Mouse (Mus musculus) hindbrain, embryonic 16.5 days (tissue): ENCODE measurements around the gene Fbxo24. TPM values are rescaled to one million over a fixed set of nuclear protein-coding genes. Genes with fewer than 3 reads are reported as not detected.

ENCODE experiments used
- ATAC-seq: fragments of 200-750 bp; cut with Nextera tagmentation; 2 replicates; pipeline ENCODE4 v1.8.0; 2017; ENCODE audit warnings: moderate TSS enrichment, moderate library complexity
- H3K27ac ChIP-seq: fragments of 300-500 bp; sonication (generic); 2 replicates; pipeline ENCODE4 v1.5.1; 2014; ENCODE audit warnings: low read depth, mild to moderate bottlenecking, control low read depth, low read length, moderate library complexity
- H3K27me3 ChIP-seq: fragments of 300-500 bp; sonication (generic); replicated peaks from 2 replicates; pipeline ENCODE4 v1.6.1; 2014; ENCODE audit warnings: low read length; ENCODE audit not compliant: control insufficient read depth, insufficient read depth
- H3K36me3 ChIP-seq: fragments of 300-500 bp; sonication (generic); 2 replicates; pipeline ENCODE4 v1.6.1; 2014; ENCODE audit warnings: mild to moderate bottlenecking, low read length, moderate library complexity, mixed read lengths; ENCODE audit not compliant: control insufficient read depth, insufficient read depth
- H3K4me1 ChIP-seq: fragments of 300-500 bp; sonication (generic); 2 replicates; pipeline ENCODE4 v1.6.1; 2014; ENCODE audit warnings: low read depth, low read length; ENCODE audit not compliant: control insufficient read depth, insufficient read depth
- H3K4me2 ChIP-seq: fragments of 300-500 bp; sonication (generic); 2 replicates; pipeline ENCODE4 v1.6.1; 2014; ENCODE audit warnings: mild to moderate bottlenecking, low read length, control low read depth, moderate library complexity
- H3K4me3 ChIP-seq: fragments of 300-500 bp; sonication (generic); 2 replicates; pipeline ENCODE4 v1.5.1; 2014; ENCODE audit warnings: mild to moderate bottlenecking, low read length, control low read depth, moderate library complexity
- H3K9ac ChIP-seq: fragments of 300-500 bp; sonication (generic); 2 replicates; pipeline ENCODE4 v1.6.1; 2014; ENCODE audit warnings: low read depth, mild to moderate bottlenecking, control low read depth, low read length, moderate library complexity
- H3K9me3 ChIP-seq: fragments of 300-500 bp; sonication (generic); 2 replicates; pipeline ENCODE4 v1.6.1; 2014; ENCODE audit warnings: mild to moderate bottlenecking, low read length, moderate library complexity; ENCODE audit not compliant: control insufficient read depth
- WGBS: fragments of 180-500 bp; shearing (Covaris S2); extraction: QIAGEN DNeasy Blood & Tissue Kit; methylation state at CpG from one replicate; pipeline ENCODE4 v1.1.7; 2014; 5-methylcytosine and 5-hydroxymethylcytosine counted together
- polyA plus RNA-seq: library from polyadenylated mRNA; unstranded; fragments of >200 nt; fragmentation: Nextera tagmentation; extraction: Ambion mirVana; gene quantifications from 2 replicates; pipeline ENCODE4 v1.2.1, GENCODE M21; 2015

The Fbxo24 gene
- polyA plus RNA-seq, 1 experiment from 2014 or later = not detected

GRCm38 (mm10) chr5:137645652-137646091 is 16.9 kb upstream of the Fbxo24 start, which contains the start of gene Irs3:
Irs3 (minus strand) TSS chr5:137645714.
- Histone ChIP-seq H3K4me1 (peaks cover 12% of the 10 kb centered on the region), H3K9ac (peak within 1 kb of the TSS; percentile 48), H3K4me2 (peak within 1 kb of the TSS; percentile 47), H3K4me3 (peak within 1 kb of the TSS; percentile 26), H3K9me3 (no peaks in the 10 kb centered on the region), H3K36me3 (peaks cover 5% of the 10 kb centered on the region), H3K27ac (no peak within 1 kb of the TSS), H3K27me3 (peaks cover 15% of the 10 kb centered on the region)
- 15% methylated on average over 11 of the region's 11 CpGs for whole genome bisulfite sequencing
- no peak for ATAC-seq

- Histone ChIP-seq H3K9ac (peak overlapping the region; percentile 48), H3K36me3 (peaks cover 9% of the 10 kb centered on the region), H3K27ac (no peak overlapping the region), H3K27me3 (peaks cover 15% of the 10 kb centered on the region), H3K4me1 (peaks cover 11% of the 10 kb centered on the region), H3K4me2 (peak overlapping the region; percentile 47), H3K4me3 (peak overlapping the region; percentile 26), H3K9me3 (no peaks in the 10 kb centered on the region)
- ATAC-seq = no peak
- 4% methylated on average over 44 of the region's 44 CpGs for WGBS
Observed at GRCm38 (mm10) chr5:137645091-137645651, 16.4 kb upstream of the Fbxo24 start.

- 38% methylated on average over 19 of the region's 19 CpGs for WGBS
- no peak overlapping the region for H3K9ac ChIP-seq
- H3K4me2 ChIP-seq = no peak overlapping the region
- H3K4me1 ChIP-seq = peaks cover 6% of the 10 kb centered on the region
- peaks cover 15% of the 10 kb centered on the region for H3K27me3 ChIP-seq
- peaks cover 11% of the 10 kb centered on the region for H3K36me3 ChIP-seq
- no peak for ATAC-seq
- no peaks in the 10 kb centered on the region for H3K9me3 ChIP-seq
- H3K27ac ChIP-seq = no peak overlapping the region
- H3K4me3 ChIP-seq = no peak overlapping the region
Observed at GRCm38 (mm10) chr5:137644484-137644883, 15.7 kb upstream of the Fbxo24 start.

GRCm38 (mm10) chr5:137642886-137643285 is 14.1 kb upstream of the Fbxo24 start:
- H3K36me3 ChIP-seq = peaks cover 18% of the 10 kb centered on the region
- H3K9ac ChIP-seq = no peak overlapping the region
- peaks cover 15% of the 10 kb centered on the region for H3K27me3 ChIP-seq
- H3K4me1 ChIP-seq = peaks cover 6% of the 10 kb centered on the region
- 0 out of 2 replicates have a peak overlapping the region, but pooled peaks have one; percentile 17 for H3K27ac ChIP-seq
- no peak overlapping the region for H3K4me3 ChIP-seq
- no peak overlapping the region for H3K4me2 ChIP-seq
- no peak for ATAC-seq
- H3K9me3 ChIP-seq = no peaks in the 10 kb centered on the region
- 50% methylated on average over 4 of the region's 4 CpGs for WGBS

GRCm38 (mm10) chr5:137641054-137641453 is 12.3 kb upstream of the Fbxo24 start, which contains the start of gene Sap25:
Sap25 (plus strand) TSS chr5:137641334.
- H3K9ac ChIP-seq = no peak within 1 kb of the TSS
- H3K4me1 ChIP-seq = peaks cover 6% of the 10 kb centered on the region
- H3K27ac ChIP-seq = no peak within 1 kb of the TSS
- no peak for ATAC-seq
- 91% methylated on average over 19 of the region's 19 CpGs for WGBS
- peaks cover 25% of the 10 kb centered on the region for H3K36me3 ChIP-seq
- H3K27me3 ChIP-seq = peaks cover 10% of the 10 kb centered on the region
- no peaks in the 10 kb centered on the region for H3K9me3 ChIP-seq
- no peak within 1 kb of the TSS for H3K4me3 ChIP-seq
- no peak within 1 kb of the TSS for H3K4me2 ChIP-seq

- 93% methylated on average over 7 of the region's 7 CpGs for WGBS
Observed at GRCm38 (mm10) chr5:137639472-137639871, 10.7 kb upstream of the Fbxo24 start.

GRCm38 (mm10) chr5:137633397-137634084 is 4.7 kb upstream of the Fbxo24 start:
- Histone ChIP-seq H3K27ac (no peak overlapping the region), H3K9me3 (no peaks in the 10 kb centered on the region), H3K4me2 (no peak overlapping the region), H3K36me3 (peaks cover 18% of the 10 kb centered on the region), H3K27me3 (no peaks in the 10 kb centered on the region), H3K9ac (no peak overlapping the region), H3K4me1 (peaks cover 25% of the 10 kb centered on the region), H3K4me3 (no peak overlapping the region)
- 67% methylated on average over 12 of the region's 12 CpGs for WGBS
- no peak for ATAC-seq

More at GRCm38 (mm10) chr5:137639472-137639871, 10.7 kb upstream of the Fbxo24 start:
- Histone ChIP-seq H3K27ac (no peak overlapping the region), H3K4me1 (no peaks in the 10 kb centered on the region), H3K9ac (no peak overlapping the region), H3K9me3 (no peaks in the 10 kb centered on the region), H3K27me3 (no peaks in the 10 kb centered on the region; the same call in 1 of the 2 replicates), H3K4me3 (no peak overlapping the region), H3K4me2 (no peak overlapping the region), H3K36me3 (peaks cover 30% of the 10 kb centered on the region)
- ATAC-seq = no peak

- Histone ChIP-seq H3K27ac (peak overlapping the region; percentile 34; the same call in 1 of the 2 replicates), H3K27me3 (no peaks in the 10 kb centered on the region), H3K9me3 (no peaks in the 10 kb centered on the region), H3K9ac (no peak overlapping the region), H3K4me3 (no peak overlapping the region), H3K36me3 (peaks cover 14% of the 10 kb centered on the region), H3K4me1 (peaks cover 29% of the 10 kb centered on the region), H3K4me2 (peak overlapping the region; percentile 97)
- no peak for ATAC-seq
- 67% methylated on average over 4 of the region's 4 CpGs for WGBS
Observed at GRCm38 (mm10) chr5:137631591-137631990, 2.8 kb upstream of the Fbxo24 start.

GRCm38 (mm10) chr5:137631171-137631570 is 2.4 kb upstream of the Fbxo24 start:
- Histone ChIP-seq H3K27ac (peak overlapping the region; percentile 64; the same call in 1 of the 2 replicates), H3K4me1 (peaks cover 29% of the 10 kb centered on the region), H3K27me3 (no peaks in the 10 kb centered on the region), H3K36me3 (peaks cover 12% of the 10 kb centered on the region), H3K9me3 (no peaks in the 10 kb centered on the region), H3K9ac (peak overlapping the region; percentile 47; the same call in 1 of the 2 replicates), H3K4me2 (peak overlapping the region; percentile 97), H3K4me3 (no peak overlapping the region; the same call in 1 of the 2 replicates)
- ATAC-seq = no peak
- 67% methylated on average over 9 of the region's 9 CpGs for WGBS
